Mouse (Mus musculus) urinary bladder, postnatal 4 days (tissue): ENCODE data around the gene Alox12b.

Experiments used
- DNase-seq, 2 experiments: peaks; one replicate each; pipeline ENCODE4 v3.0.0; 2021 to 2022; ENCODE audit warnings: low spot score in 2 of 2

Gene Alox12b

GRCm38 (mm10) chr11:69123056-69123692, 33.6 kb upstream of the Alox12b start:
- peak; percentile 85 to 87 for DNase-seq

GRCm38 (mm10) chr11:69123693-69124497, 32.9 kb upstream of the Alox12b start:
- DNase-seq, result peak; percentile 82 to 87

GRCm38 (mm10) chr11:69124498-69124847, 32.3 kb upstream of the Alox12b start:
- DNase-seq, result no peak

- DNase-seq, result peak; percentile 72 to 76
Observed at GRCm38 (mm10) chr11:69125041-69125851, 31.5 kb upstream of the Alox12b start.

- no peak for DNase-seq
Observed at GRCm38 (mm10) chr11:69125852-69125918, 31.1 kb upstream of the Alox12b start, which contains the start of gene Aloxe3. TSS of gene Aloxe3 (plus strand) at chr11:69125896.

GRCm38 (mm10) chr11:69125919-69126705, 30.7 kb upstream of the Alox12b start:
- DNase-seq, result no peak

GRCm38 (mm10) chr11:69126706-69127095, 30.1 kb upstream of the Alox12b start:
- no peak for DNase-seq

- no peak for DNase-seq
Observed at GRCm38 (mm10) chr11:69128426-69129122, 28.2 kb upstream of the Alox12b start.

GRCm38 (mm10) chr11:69133566-69133922, 23.2 kb upstream of the Alox12b start:
- DNase-seq, result no peak

- peak; percentile 48 to 70 for DNase-seq
Observed at GRCm38 (mm10) chr11:69133923-69134621, 22.7 kb upstream of the Alox12b start.

- no peak for DNase-seq
Observed at GRCm38 (mm10) chr11:69134622-69134968, 22.2 kb upstream of the Alox12b start.

- no peak for DNase-seq
Observed at GRCm38 (mm10) chr11:69135361-69135760, 21.4 kb upstream of the Alox12b start.

- no peak for DNase-seq
Observed at GRCm38 (mm10) chr11:69147546-69147945, 9.2 kb upstream of the Alox12b start.

- DNase-seq, result no peak
Observed at GRCm38 (mm10) chr11:69148451-69148960, 8.3 kb upstream of the Alox12b start.

- DNase-seq, result no peak
Observed at GRCm38 (mm10) chr11:69149728-69150127, 7.1 kb upstream of the Alox12b start.

- peak in 1 of 2 experiments; percentile 75 for DNase-seq
Observed at GRCm38 (mm10) chr11:69150444-69150843, 6.3 kb upstream of the Alox12b start.

GRCm38 (mm10) chr11:69151004-69151403, 5.8 kb upstream of the Alox12b start:
- DNase-seq, result no peak

GRCm38 (mm10) chr11:69153831-69154230, 3.0 kb upstream of the Alox12b start:
- no peak for DNase-seq

- no peak for DNase-seq
Observed at GRCm38 (mm10) chr11:69155351-69155750, 1.4 kb upstream of the Alox12b start.

- no peak for DNase-seq
Observed at GRCm38 (mm10) chr11:69169313-69169712, 12.5 kb downstream of the Alox12b start.

GRCm38 (mm10) chr11:69171626-69172025, 14.8 kb downstream of the Alox12b start:
- peak; percentile 78 to 84 for DNase-seq
